Mouse (Mus musculus) lung, embryonic 14.5 days (tissue): ENCODE measurements around the gene Vars. TPM values are rescaled to one million over a fixed set of nuclear protein-coding genes. Genes with fewer than 3 reads are reported as not detected.
A peak's percentile ranks its signal among the peaks of the same experiment; 100 is the strongest.

Experiments
- ATAC-seq: fragments of 200-750 bp; cut with Nextera tagmentation; 2 replicates; pipeline ENCODE4 v1.8.0; 2017; ENCODE audit warnings: mild to moderate bottlenecking, moderate TSS enrichment, moderate library complexity; ENCODE audit not compliant: insufficient read depth
- DNase-seq: peaks from one replicate; pipeline ENCODE4 v3.0.0-alpha.2; 2015
- H3K27ac ChIP-seq: fragments of 300-500 bp; sonication (generic); 2 replicates; pipeline ENCODE4 v1.5.1; 2014; ENCODE audit warnings: low read depth, mild to moderate bottlenecking, moderate library complexity
- H3K27me3 ChIP-seq: fragments of 300-500 bp; sonication (generic); 2 replicates; pipeline ENCODE4 v1.6.1; 2014; ENCODE audit warnings: low read length, control low read depth; ENCODE audit not compliant: insufficient read depth
- H3K36me3 ChIP-seq: fragments of 300-500 bp; sonication (generic); 2 replicates; pipeline ENCODE4 v1.6.1; 2014; ENCODE audit warnings: control low read depth; ENCODE audit not compliant: insufficient read depth
- H3K4me1 ChIP-seq: fragments of 300-500 bp; sonication (generic); 2 replicates; pipeline ENCODE4 v1.6.1; 2014; ENCODE audit warnings: antibody characterized with exemption, control low read depth; ENCODE audit not compliant: insufficient read depth
- H3K4me2 ChIP-seq: fragments of 300-500 bp; sonication (generic); 2 replicates; pipeline ENCODE4 v1.6.1; 2014; ENCODE audit warnings: mild to moderate bottlenecking
- H3K4me3 ChIP-seq: fragments of 300-500 bp; sonication (generic); 2 replicates; pipeline ENCODE4 v1.5.1; 2014; ENCODE audit warnings: low read depth, low read length
- H3K9ac ChIP-seq: fragments of 300-500 bp; sonication (generic); 2 replicates; pipeline ENCODE4 v1.6.1; 2014
- H3K9me3 ChIP-seq: fragments of 300-500 bp; sonication (generic); 2 replicates; pipeline ENCODE4 v1.6.1; 2016; ENCODE audit warnings: low read depth, low read length, control low read depth
- CTCF ChIP-seq: IDR thresholded peaks from 2 replicates; pipeline ENCODE4 v1.5.1; 2016; ENCODE audit warnings: antibody characterized with exemption, low read depth
- WGBS: fragments of 180-500 bp; shearing (Covaris S2); extraction: QIAGEN DNeasy Blood & Tissue Kit; methylation state at CpG from one replicate; pipeline ENCODE4 v1.1.7; 2014; 5-methylcytosine and 5-hydroxymethylcytosine counted together
- polyA plus RNA-seq: library from polyadenylated mRNA; unstranded; fragments of >200 nt; fragmentation: Nextera tagmentation; extraction: Ambion mirVana; gene quantifications from 2 replicates; pipeline ENCODE4 v1.2.1, GENCODE M21; 2014

Vars gene
- polyA plus RNA-seq, 1 experiment from 2014 or later: 161 TPM

- TF ChIP-seq CTCF: no peak
- 31% methylated on average over 1 of the region's 1 CpGs for WGBS
- H3K27me3 ChIP-seq: no peaks in the 10 kb centered on the region
- H3K4me2 ChIP-seq: peak overlapping the region; percentile 99
- peaks cover 7% of the 10 kb centered on the region for H3K36me3 ChIP-seq
- DNase-seq (no peak), ATAC-seq (no peak)
- H3K4me3 ChIP-seq: no peak overlapping the region
- peaks cover 29% of the 10 kb centered on the region for H3K4me1 ChIP-seq
- no peaks in the 10 kb centered on the region for H3K9me3 ChIP-seq
- H3K27ac ChIP-seq: peak overlapping the region; percentile 99
- peak overlapping the region; percentile 6; the same call in 1 of the 2 replicates for H3K9ac ChIP-seq
Measured at GRCm38 (mm10) chr17:35047688-35048087, 46.9 kb downstream of the Vars start.

GRCm38 (mm10) chr17:35048149-35048931 is 47.6 kb downstream of the Vars start:
- Histone ChIP-seq H3K4me2 (peak overlapping the region; percentile 99), H3K9me3 (no peaks in the 10 kb centered on the region), H3K27ac (peak overlapping the region; percentile 99), H3K36me3 (peaks cover 13% of the 10 kb centered on the region), H3K9ac (peak overlapping the region; percentile 6; the same call in 1 of the 2 replicates), H3K27me3 (no peaks in the 10 kb centered on the region), H3K4me3 (no peak overlapping the region), H3K4me1 (peaks cover 29% of the 10 kb centered on the region)
- no peak for ATAC-seq
- 23% methylated on average over 11 of the region's 11 CpGs for WGBS
- peak; percentile 46 for DNase-seq
- TF ChIP-seq CTCF: no peak

GRCm38 (mm10) chr17:35048932-35049440 is 48.2 kb downstream of the Vars start:
- H3K4me2 ChIP-seq: peak overlapping the region; percentile 92
- H3K27me3 ChIP-seq: no peaks in the 10 kb centered on the region
- H3K36me3 ChIP-seq: peaks cover 20% of the 10 kb centered on the region
- ATAC-seq: no peak
- peak overlapping the region; percentile 99 for H3K27ac ChIP-seq
- peak overlapping the region; percentile 54; the same call in 1 of the 2 replicates for H3K4me3 ChIP-seq
- H3K9me3 ChIP-seq: no peaks in the 10 kb centered on the region
- peaks cover 29% of the 10 kb centered on the region for H3K4me1 ChIP-seq
- 63% methylated on average over 5 of the region's 5 CpGs for WGBS
- DNase-seq: no peak
- TF ChIP-seq CTCF: no peak
- H3K9ac ChIP-seq: no peak overlapping the region

- DNase-seq (peak; percentile 93), ATAC-seq (peak; percentile 31)
- H3K9ac ChIP-seq: peak within 1 kb of the TSS; percentile 87
- WGBS: 1% methylated on average over 11 of the region's 11 CpGs
- peak within 1 kb of the TSS; percentile 92 for H3K4me2 ChIP-seq
- H3K27ac ChIP-seq: peak within 1 kb of the TSS; percentile 99
- no peaks in the 10 kb centered on the region for H3K27me3 ChIP-seq
- peak within 1 kb of the TSS; percentile 54 for H3K4me3 ChIP-seq
- H3K36me3 ChIP-seq: peaks cover 26% of the 10 kb centered on the region
- peaks cover 29% of the 10 kb centered on the region for H3K4me1 ChIP-seq
- TF ChIP-seq CTCF: peak; percentile 52
- no peaks in the 10 kb centered on the region for H3K9me3 ChIP-seq
Measured at GRCm38 (mm10) chr17:35049561-35050016, 48.8 kb downstream of the Vars start, which contains the start of gene Clic1. Gene Clic1, plus strand, starts transcription at chr17:35049966.

- Histone ChIP-seq H3K4me1 (peaks cover 29% of the 10 kb centered on the region), H3K27ac (peak overlapping the region; percentile 99), H3K9ac (peak overlapping the region; percentile 87), H3K36me3 (peaks cover 32% of the 10 kb centered on the region), H3K27me3 (no peaks in the 10 kb centered on the region), H3K4me2 (peak overlapping the region; percentile 92), H3K9me3 (no peaks in the 10 kb centered on the region), H3K4me3 (peak overlapping the region; percentile 54)
- ATAC-seq: peak; percentile 41
- peak; percentile 84 for DNase-seq
- no peak for TF ChIP-seq CTCF
- under 1% methylated on average over 27 of the region's 27 CpGs for WGBS
Measured at GRCm38 (mm10) chr17:35050126-35050750, 49.5 kb downstream of the Vars start.

- Histone ChIP-seq H3K27ac (peak overlapping the region; percentile 99), H3K9ac (peak overlapping the region; percentile 87), H3K9me3 (no peaks in the 10 kb centered on the region), H3K4me3 (peak overlapping the region; percentile 54), H3K4me1 (peaks cover 29% of the 10 kb centered on the region), H3K36me3 (peaks cover 44% of the 10 kb centered on the region), H3K4me2 (peak overlapping the region; percentile 92), H3K27me3 (no peaks in the 10 kb centered on the region)
- under 1% methylated on average over 21 of the region's 21 CpGs for WGBS
- no peak for TF ChIP-seq CTCF
- DNase-seq (peak; percentile 84), ATAC-seq (peak; percentile 54)
Measured at GRCm38 (mm10) chr17:35051156-35052086, 50.6 kb downstream of the Vars start.
